Mouse (Mus musculus): ENCODE results near the gene Mapt.
"Not testable (repeated sequence)": the region's sequence is repeated elsewhere in the genome, so short reads cannot be mapped to it uniquely, and the experiment has no call there.

The Mapt gene

DNA sequence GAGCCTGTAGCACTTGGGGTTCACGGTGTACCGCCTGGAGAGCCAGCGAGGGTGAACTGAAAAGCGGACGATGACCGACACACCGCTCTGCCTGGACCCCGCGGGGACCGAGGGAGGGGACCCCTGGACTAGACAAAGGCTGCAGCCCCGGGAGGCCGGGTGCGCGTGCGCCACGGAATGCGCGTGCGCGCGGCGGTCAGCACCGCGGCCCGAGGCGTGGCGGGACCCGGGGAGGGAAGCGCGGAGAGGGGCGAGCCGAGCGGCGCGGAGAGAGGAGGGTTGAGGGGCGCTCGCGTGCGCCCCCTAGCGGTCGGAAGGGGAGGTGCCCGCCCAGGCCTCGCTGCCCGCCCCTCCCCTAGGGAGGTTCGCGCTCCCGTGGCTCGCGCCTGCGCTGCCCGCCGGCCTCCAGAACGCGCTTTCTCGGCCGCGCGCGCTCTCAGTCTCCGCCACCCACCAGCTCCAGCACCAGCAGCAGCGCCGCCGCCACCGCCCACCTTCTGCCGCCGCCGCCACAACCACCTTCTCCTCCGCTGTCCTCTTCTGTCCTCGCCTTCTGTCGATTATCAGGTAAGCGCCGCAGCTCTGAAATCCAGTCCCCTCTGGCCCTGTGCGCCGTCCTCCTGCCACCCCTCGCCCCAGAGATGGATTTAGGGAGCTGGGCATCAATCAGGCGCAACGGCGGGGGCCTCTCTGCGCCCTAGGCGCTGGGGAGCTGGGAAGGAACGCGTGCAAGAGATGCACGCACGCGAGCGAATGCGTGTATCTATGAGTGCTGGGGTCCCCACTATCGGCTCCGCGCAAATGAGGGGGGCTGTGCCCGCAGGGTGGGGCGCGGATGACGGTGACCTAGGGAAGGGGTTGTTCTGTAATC, at the start of gene Mapt:
TSS of gene Mapt (plus strand) at position 350 of the 871 bp plus-strand sequence.
- DNase-seq (ENCODE audit: low spot score) = peak; percentile 84

DNA sequence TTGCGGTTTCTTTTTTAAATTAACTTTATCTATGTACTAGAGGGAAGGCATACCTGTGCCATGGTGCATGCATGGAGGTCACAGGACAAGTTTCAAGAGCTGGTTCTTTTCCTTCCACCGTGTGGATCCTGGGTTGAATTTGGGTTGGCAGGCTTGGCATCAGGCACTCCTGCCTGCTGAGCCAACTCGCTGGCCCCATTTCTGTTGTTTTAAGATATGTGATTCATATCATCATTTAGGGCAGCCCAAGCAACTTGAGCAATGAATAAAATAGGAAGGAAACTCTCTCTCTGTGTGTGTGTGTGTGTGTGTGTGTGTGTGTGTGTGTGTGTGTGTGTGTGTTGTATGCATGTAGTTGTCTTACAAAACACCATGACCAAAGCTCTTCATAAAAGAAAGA, 49.0 kb upstream of the Mapt start:
- DNase-seq (ENCODE audit: low spot score) = no peak

DNA sequence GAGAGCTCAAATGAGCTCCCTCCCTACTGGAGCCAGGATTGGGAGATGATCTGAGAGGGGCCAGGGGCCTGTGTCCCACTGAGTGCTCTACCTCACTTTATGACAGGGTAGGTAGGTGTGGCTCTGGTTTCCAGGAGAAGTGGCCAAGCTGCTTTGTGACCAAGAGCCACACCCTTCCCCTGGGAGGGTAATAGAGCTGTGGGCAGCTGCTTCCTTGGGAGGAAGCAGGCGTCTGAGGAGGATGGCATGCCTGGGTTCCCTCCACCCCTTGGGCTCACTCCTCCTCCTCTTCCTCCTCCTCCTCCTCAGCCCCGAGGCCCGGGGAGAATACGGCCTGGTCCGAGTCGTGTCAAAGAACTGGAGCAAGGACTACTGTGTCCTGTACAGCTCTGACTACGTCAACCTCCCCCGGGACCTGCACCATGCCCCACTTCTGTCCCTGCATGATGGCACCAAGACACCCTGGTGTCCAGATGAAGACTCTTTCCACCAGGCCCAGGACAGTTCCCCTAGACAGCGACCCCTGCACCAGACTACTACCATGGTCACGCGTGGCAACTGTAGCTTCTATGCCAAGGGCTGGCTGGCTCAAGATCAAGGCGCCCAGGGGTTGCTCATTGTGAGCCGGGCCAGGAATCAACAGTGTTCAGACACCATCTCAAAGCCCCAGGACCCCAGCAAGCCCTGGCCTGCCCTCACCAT, 44.9 kb upstream of the Mapt start, which contains the start of gene Sppl2c:
TSS of gene Sppl2c (plus strand) at position 193 of the 702 bp plus-strand sequence.
- no peak for DNase-seq (ENCODE audit: low spot score)

DNA sequence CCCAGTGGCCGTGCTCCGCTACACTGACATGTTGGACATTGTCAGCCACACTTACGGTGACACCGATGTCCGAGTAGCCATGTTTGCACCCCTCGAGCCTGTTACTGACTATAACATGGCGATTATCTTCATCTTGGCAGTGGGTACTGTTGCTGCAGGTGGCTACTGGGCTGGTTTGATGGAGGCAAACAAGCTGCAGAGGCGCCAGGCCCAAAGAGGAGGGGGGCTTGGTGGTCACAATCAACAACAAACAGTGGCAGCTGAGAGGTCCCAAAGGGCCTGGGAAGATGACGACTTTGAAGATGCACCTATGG, 44.4 kb upstream of the Mapt start:
- DNase-seq (ENCODE audit: low spot score) = no peak

DNA sequence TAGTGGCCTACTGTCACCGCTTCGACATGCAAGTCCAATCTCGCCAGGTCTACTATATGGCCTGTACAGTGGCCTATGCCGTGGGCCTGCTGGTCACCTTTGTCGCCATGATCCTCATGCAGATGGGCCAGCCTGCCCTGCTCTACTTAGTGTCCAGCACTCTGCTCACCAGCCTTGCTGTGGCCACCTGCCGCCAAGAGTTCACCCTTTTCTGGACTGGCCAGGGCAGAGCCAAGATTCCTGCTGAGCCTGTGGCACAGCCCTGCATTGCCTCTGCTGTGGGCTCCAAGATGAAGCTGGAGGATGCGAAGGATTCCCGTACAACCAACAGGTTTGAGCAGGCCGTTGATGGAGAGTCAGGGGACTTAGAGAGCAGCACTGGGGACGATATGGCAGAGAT, 43.4 kb upstream of the Mapt start:
- no peak for DNase-seq (ENCODE audit: low spot score)

DNA sequence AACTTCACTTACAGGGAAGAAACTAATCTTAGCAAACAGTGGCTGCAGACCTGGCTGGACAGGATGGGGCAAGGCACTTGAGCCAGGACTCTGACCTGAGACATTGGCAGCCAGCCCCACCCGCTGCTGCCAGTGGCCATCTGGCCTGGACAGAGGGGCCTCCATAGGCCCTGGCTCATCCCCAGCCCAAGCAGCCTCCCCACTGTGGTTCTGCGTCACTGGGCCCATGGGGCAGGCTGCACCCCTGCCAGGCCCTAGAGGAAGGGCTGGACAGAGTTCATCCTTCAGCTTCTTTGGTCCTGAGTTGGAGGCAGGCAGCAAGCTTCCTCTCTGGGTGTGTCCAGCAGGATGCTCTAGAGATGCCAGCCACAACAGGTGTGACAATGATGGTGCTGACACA, 41.2 kb upstream of the Mapt start:
- DNase-seq (ENCODE audit: low spot score) = no peak

DNA sequence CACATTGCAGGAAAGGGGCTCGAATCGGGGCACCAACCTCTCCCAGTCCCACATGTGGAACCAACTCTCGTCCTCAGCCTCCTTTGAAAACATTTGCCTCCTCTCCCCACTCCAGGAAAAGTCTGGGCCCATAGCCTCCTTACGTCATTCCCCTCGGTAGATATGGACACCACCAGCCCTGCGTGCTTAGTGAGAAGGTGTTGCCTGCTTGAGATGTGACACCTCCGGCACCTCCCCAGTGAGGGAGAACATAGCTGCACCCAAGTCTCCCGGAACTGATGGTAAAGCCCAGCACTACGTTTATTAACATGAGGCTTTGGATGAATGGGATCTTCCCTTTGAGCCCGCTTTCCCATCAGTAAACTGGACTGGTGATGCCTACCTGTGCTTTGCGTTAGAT, 35.8 kb upstream of the Mapt start:
- DNase-seq (ENCODE audit: low spot score) = no peak

DNA sequence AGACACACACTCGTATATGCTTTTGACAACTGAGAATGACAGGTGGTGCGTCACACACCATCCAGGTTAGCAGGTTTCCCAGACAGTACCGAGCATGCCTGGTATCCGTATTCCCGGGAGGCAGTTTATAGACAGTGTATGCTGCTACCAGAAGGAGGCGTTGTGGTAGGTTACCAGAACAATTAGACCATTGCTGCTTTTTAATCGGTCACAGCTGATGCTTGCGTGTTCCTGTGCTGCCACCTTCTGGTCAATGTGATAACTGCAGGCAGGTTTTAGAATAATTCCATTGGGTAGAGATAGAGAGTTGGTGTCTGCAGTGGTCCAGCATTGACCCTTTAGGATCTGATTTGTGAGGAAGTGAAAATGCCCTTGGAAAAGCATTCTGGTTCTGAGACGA, 35.4 kb upstream of the Mapt start:
- peak; percentile 45 for DNase-seq (ENCODE audit: low spot score)

DNA sequence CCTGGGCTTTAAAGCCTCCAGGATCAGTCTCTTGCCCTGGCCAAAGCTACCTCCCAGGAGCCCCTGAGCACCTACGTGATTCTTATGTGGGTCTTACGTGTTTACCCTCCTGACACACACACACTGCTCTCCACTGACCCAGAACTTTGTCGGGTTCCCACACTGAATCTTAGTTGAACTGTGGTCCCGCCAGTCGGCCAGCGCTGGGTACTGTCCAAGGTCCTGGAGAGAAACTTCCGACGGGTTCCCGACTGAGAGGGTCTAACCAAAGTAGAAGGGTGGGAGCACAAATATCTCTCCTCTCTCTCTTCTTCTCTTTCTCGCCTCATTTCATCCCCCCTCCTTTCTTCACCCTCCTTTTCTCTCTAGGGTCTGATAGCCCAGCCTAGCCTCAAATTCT, 33.3 kb upstream of the Mapt start:
- DNase-seq (ENCODE audit: low spot score) = peak; percentile 35

DNA sequence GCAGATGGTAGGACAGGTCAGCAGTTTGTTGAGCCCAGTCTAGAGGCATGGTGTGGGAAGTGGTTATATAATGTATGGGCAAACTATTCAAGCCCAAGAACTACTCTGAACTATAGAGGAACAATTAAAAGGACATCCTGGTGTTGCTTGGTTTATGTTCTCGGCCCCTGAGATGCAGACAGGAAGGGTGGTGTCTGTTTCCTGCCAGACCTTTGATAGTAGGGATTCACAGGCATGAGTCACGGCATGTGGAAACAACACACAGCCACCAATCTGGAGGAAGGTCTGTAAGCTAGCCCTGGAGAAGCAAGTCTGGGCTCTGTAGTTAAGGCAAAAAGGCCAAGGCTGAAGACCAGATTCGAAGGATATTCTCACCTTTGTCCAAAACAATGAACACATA, 27.9 kb upstream of the Mapt start:
- DNase-seq (ENCODE audit: low spot score) = no peak

DNA sequence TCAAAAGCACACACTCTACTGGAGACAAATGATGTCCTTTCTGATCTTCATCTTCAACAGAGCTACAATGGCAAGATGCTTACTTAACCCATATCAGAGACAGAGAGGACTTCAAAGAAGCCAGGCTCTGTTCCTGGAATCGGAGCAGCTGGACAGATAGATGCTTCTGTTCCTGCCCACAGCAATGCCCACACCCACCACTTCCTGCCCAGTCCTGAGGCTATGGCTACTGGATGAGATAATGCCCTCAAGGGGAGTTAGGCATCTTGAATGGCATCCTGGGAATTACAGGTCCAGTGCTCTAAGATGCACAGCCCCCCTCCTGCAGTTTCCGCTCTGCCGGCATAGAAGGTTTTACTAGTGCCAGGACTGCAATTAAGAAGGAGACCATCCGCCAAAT, 24.6 kb upstream of the Mapt start:
- no peak for DNase-seq (ENCODE audit: low spot score)

DNA sequence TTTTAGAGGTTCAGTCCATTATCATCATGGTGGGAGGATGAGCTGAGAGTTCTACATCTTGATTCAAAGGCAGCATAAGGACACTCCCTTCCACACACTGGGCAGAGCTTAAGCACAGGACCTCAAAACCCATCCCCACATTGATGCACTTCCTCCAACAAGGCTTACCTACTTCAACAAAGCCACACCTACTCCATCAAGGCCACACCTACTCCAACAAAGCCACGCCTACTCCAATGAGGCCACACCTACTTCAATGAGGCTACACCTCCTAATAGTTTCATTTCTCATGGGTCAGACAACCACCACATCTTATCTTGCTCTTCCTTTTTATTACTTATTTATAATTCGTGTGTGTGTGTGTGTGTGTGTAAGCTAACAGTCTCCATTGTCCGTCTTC, 22.1 kb upstream of the Mapt start:
- DNase-seq (ENCODE audit: low spot score) = no peak

DNA sequence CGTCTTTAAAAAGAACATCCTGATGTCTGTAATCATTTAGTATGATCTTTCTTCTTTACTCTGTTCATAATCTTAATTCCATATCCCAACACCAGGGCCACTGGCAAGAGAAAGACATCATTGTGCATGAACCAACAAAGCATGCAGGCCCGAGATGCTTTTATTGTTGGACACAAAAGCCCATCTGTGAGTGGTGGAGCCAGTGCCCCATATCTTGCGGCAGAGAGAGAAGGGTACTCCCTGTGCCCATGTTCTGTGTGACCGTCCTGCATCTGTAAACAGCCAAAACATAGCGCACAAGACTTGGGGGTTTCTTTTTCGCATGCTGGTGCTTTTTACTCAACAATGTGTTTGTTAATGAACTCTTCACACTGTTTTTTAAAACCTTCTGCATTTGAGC, 19.9 kb upstream of the Mapt start:
- DNase-seq (ENCODE audit: low spot score) = no peak

DNA sequence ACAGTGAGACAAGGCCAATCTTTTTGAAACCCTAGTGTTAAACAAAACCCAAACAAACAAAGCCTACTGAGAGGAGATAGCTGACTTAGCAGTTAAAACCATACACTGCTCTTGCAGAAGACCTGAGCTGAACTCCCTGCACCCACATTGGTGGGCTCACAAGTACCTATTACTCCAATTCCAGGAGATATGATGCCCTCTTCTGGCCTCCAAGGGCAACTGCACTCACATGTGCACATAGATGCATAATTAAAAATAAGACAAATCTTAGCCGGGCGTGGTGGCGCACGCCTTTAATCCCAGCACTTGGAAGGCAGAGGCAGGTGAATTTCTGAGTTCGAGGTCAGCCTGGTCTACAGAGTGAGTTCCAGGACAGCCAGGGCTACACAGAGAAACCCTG, 17.1 kb upstream of the Mapt start:
- not testable (repeated sequence) for DNase-seq (ENCODE audit: low spot score)

DNA sequence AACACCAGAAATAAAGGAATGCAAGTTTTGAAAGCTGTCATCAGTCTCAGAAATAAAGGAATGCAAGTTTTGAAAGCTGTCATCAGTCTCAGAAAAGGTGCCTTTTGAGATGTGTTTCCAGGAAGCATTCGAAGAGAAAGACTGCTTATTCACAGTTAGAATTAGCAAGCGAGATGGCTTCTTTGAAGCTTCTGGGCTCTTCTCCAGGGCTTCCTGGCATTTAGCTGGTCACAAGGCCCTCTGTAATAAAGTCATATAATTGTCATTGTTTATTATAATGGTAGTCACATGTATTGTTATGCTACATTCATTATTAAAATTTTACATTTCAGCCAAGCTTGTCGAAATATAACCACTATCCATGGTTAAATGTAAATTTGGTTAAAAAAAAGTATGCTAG, 13.1 kb upstream of the Mapt start:
- DNase-seq (ENCODE audit: low spot score) = no peak

DNA sequence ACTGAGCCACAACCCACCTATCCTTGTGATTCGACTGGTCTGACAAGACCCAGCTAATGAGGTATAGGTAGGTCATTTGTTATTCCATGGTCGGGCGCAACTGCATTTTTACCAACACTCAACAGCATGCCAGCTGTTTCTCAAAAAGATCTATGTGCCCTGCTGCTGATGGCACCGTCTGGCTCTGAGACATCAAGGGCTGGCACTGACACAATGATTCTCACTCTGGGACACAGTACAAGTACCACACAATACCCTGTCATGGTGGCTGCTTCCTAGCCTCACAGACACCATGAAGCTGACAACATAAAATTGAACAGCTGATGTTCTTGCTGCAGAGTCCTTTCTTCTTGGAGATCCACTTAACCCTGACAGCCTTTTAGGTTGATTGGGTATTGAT, 10.9 kb upstream of the Mapt start:
- DNase-seq (ENCODE audit: low spot score) = no peak

DNA sequence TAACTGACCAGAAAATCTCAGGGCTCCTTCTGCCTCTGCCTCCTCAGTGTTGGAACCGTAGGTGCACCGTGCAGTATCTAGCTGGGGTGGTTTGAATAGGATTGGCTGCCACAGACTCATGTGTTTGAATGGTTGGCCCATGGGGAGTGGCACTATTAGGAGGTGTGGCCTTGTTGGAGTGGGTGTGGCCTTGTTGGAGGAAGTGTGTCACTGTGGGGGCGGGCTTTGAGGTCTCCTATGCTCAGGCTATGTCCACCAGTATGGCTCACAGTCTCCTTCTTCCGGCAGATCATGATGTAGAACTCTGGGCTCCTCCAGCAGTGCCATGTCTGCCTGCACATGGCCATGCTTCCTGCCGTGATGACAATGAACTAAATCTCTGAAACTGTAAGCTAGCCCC, 9.4 kb upstream of the Mapt start:
- no peak for DNase-seq (ENCODE audit: low spot score)

DNA sequence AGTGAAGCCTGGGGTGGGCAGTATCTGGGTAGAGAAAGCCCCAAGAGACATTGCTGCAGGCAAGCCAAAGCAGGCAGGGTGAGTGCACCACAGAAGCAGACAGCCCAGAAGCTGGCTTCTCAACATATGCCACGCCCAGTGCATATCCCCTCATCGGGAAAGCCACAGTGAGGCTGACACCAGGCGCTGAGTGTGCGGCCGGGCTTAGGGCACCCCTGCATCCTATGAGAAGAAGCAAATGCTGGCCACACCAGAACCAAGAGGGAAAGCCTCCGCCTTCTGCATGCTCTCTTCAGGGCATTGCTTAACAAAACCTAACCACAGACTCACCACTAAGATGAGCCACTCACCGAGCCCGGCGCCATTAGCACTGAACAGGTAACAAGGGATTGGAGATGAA, 7.9 kb upstream of the Mapt start:
- no peak for DNase-seq (ENCODE audit: low spot score)

DNA sequence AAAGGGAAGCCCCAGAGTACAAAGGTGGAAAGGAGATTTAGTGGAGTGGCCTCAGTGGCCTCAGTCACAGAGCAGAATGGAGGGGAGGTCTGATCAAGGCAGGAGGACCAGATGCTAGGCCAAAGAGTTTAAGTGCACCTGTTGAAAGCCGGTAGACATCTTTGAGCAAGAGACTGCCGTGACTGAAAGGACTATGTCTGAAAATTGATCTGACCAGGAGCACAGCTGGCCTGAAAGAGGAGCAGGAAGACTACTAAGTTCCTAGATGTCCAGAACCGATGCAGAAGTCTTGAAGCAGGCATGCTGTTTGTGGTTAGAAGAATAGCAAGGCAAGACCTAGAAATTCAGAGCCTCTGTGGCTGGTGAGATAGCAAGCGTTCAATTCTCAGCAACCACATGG, 1.8 kb upstream of the Mapt start:
- no peak for DNase-seq (ENCODE audit: low spot score)

DNA sequence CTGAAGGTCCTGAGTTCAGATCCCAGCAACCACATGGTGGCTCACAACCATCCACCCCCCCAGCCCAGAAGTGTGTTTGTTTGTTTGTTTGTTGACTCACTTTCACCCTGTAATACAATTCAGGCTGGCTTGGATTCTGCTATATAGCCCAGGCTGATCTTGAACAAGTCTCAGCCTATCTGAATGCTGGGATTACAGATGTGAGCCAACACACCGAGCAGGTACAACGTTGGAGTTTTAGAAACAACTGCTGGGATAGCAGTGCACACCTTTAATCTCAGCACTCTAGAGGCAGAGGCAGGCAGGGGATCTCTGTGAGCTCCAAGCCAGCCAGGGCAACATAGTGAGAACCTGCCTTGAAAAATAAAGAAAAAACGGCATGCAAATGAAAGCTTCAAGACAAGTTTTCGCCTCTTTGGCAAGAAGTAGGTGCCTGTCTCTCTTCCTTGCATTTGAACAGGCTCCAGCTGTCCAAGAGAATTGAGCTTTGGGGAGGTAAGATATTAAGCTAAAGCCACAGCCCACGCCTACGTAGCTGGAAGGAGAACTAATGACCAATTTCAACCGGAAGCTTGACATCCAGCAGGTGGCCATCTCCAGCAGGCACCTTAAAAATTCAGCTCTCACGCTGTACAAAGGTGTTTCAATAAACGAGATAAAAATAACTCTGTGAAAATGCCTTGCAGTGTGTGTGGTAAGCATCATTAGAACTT, 968 bp upstream of the Mapt start:
- DNase-seq (ENCODE audit: low spot score) = no peak

DNA sequence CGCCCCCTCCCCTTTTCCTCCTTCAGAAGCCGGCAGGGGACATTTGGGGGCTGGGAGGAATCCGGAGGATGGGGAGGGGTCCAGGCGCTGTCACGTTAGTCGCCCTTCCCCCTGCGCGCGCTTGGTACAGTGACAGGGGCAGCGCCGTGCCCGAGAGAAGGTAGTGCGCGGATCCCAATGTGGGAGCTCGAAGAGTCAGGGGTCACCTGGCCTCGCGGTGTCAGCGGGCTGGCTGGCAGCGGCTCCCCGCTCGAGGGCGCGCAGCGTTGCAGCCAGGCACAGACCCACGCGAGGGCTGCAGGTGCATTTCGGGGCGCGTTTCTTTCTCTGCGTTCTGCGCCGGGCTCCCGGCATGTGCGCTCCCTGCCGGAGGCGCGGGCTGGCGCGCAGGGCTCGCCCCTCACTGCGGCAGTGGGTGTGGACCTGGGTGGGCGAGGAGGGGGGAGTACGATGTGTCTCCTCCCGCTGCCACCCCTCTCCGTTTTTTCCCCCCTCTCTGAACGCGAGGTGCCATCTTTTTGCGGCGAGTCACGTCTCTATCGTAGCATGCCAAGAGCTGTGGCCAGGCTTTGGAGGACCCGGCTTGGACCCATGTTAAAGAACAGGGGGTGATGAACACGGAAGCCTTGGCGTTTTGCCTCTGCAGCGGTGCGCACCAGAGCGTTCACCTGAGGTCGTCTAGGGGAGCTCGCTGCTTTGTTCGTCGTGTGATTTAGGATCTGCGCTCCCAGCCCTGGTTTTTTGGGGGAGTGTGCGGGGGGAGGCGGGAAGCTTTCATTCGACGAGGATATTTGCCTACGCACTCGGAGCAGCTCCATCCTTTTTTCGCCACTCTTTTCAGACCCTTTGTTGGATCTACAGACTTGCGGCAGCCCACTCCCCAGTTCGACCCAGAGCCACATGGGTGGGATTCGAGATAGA, 1.2 kb downstream of the Mapt start:
- DNase-seq (ENCODE audit: low spot score) = no peak

DNA sequence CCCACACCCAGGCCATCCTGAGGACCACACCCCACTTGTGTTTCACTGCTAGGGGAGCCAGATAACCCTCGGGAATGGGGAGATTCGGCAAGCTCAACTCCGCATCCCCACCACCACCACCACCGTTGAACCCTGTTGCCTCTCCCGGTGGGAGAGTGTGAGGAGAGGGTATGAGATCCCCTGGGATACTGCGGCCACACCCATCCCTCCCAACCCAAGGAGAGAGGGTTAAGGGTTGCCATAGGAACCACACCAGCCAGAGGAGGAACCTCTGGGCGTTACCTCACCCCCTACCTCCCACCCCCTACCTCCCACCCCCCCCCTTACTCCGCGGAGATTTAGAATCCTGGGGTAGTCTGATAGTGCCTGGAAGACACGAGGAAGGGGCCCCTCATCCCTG, 1.9 kb downstream of the Mapt start:
- no peak for DNase-seq (ENCODE audit: low spot score)
